Mouse (Mus musculus) liver, adult 2 months (tissue): ENCODE results near the gene Ezh1.

Source experiments
- CTCF ChIP-seq: fragments of 200-500 bp; IDR thresholded peaks from 2 replicates; pipeline ENCODE4 v1.5.1; 2011; ENCODE audit warnings: low read depth, low read length, control low read depth
- POLR2A ChIP-seq: fragments of 200-500 bp; IDR thresholded peaks from 2 replicates; pipeline ENCODE4 v1.6.1; 2011; ENCODE audit warnings: low read length, control low read depth; ENCODE audit not compliant: insufficient read depth; ENCODE audit errors: extremely low read depth

DNA sequence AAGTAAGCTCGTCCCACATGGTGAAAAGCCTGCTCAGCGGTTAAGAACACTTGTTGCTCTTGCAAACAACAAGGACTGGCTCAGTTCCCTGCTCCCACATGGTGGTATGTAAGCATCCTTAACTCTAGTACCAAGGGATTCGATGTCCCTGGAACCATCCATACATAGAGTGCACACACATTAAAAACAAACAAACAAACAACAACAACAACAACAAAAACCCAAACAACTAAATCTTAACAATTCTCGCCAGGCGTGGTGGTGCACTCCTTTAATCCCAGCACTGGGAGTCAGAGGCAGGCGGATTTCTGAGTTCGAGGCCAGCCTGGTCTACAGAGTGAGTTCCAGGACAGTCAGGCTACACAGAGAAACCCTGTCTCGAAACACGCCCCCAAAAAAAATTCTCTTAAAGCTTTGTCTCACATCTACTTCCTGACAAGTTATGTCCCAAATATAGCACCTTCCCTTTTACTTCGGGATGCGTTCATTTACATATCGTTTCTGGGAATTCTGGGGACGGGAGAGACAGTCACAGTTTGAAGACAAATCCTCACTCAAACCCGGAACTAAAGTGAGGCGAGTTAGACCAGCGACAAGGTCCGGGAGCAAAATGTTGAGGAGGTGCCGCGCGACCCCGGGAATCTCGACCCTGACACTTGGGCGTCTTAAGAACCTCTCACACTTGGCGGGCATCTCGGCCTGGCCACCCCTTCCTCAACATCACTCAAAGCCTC, 765 bp downstream of the Ezh1 start:
- no peak for TF ChIP-seq CTCF
- no peak for TF ChIP-seq POLR2A
